Mouse (Mus musculus) forebrain, embryonic 13.5 days (tissue): Measurements from ENCODE around the gene Asic2. TPM values are rescaled to one million over a fixed set of nuclear protein-coding genes. Genes with fewer than 3 reads are reported as not detected.

Experiments used
- ATAC-seq: fragments of 200-750 bp; cut with Nextera tagmentation; 2 replicates; pipeline ENCODE4 v1.8.0; 2017
- H3K27ac ChIP-seq: fragments of 300-500 bp; sonication (generic); 2 replicates; pipeline ENCODE4 v1.5.1; 2015; ENCODE audit warnings: inconsistent platforms, mild to moderate bottlenecking, moderate library complexity
- H3K27me3 ChIP-seq: fragments of 300-500 bp; sonication (generic); 2 replicates; pipeline ENCODE4 v1.6.1; 2015; ENCODE audit warnings: mild to moderate bottlenecking, inconsistent platforms
- H3K36me3 ChIP-seq: fragments of 300-500 bp; sonication (generic); 2 replicates; pipeline ENCODE4 v1.6.1; 2015; ENCODE audit warnings: mild to moderate bottlenecking, inconsistent platforms; ENCODE audit not compliant: poor library complexity, severe bottlenecking
- H3K4me1 ChIP-seq: fragments of 300-500 bp; sonication (generic); 2 replicates; pipeline ENCODE4 v1.6.1; 2015; ENCODE audit warnings: inconsistent platforms
- H3K4me2 ChIP-seq: fragments of 300-500 bp; sonication (generic); 2 replicates; pipeline ENCODE4 v1.6.1; 2015; ENCODE audit warnings: inconsistent platforms, mild to moderate bottlenecking, moderate library complexity
- H3K4me3 ChIP-seq: fragments of 300-500 bp; sonication (generic); 2 replicates; pipeline ENCODE4 v1.5.1; 2015; ENCODE audit warnings: mild to moderate bottlenecking, inconsistent platforms
- H3K9ac ChIP-seq: fragments of 300-500 bp; sonication (generic); 2 replicates; pipeline ENCODE4 v1.6.1; 2015; ENCODE audit warnings: mild to moderate bottlenecking, inconsistent platforms
- H3K9me3 ChIP-seq: fragments of 300-500 bp; sonication (generic); replicated peaks from 2 replicates; pipeline ENCODE4 v1.6.1; 2016; ENCODE audit warnings: inconsistent platforms
- WGBS: fragments of 180-500 bp; shearing (Covaris S2); methylation state at CpG from one replicate; pipeline ENCODE4 v1.1.7; 2015; 5-methylcytosine and 5-hydroxymethylcytosine counted together
- polyA plus RNA-seq: library from polyadenylated mRNA; unstranded; fragments of >200 nt; fragmentation: Nextera tagmentation; extraction: Ambion mirVana; gene quantifications from 2 replicates; pipeline ENCODE4 v1.2.1, GENCODE M21; 2015

Gene Asic2
- polyA plus RNA-seq, 1 experiment from 2014 or later, result 2.3 TPM

DNA sequence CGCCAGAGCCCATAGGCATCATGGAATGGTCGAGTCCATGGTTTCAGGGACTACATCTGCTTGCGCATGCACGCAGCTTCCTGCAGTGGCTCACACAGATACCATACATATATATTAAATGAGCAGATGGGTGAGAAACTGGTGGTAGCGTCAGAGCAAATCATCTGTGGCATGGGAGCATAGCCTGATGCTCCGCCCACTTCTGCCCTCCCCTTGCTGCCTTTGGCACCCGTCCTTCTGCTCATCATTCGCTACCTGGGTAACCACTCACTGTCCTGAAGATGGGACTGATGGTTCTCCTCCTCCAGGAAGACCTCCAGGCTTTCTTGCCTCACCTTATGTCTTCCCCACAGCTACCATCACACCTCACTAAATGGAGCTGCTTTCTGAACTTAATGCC lies 995.0 kb downstream of the Asic2 start:
- H3K4me2 ChIP-seq, result no peak overlapping the region
- WGBS, result 94% methylated on average over 8 of the region's 8 CpGs
- H3K4me1 ChIP-seq, result no peaks in the 10 kb centered on the region
- H3K27me3 ChIP-seq, result no peaks in the 10 kb centered on the region
- H3K27ac ChIP-seq, result no peak overlapping the region
- no peaks in the 10 kb centered on the region for H3K9me3 ChIP-seq
- H3K4me3 ChIP-seq, result no peak overlapping the region
- no peak for ATAC-seq
- H3K36me3 ChIP-seq, result no peaks in the 10 kb centered on the region
- H3K9ac ChIP-seq, result no peak overlapping the region

GRCm38 (mm10) chr11:80967544-80967943 lies 1000.7 kb downstream of the Asic2 start:
- ATAC-seq, result no peak
- Histone ChIP-seq H3K27ac (no peak overlapping the region), H3K9me3 (no peaks in the 10 kb centered on the region), H3K4me2 (no peak overlapping the region), H3K4me3 (no peak overlapping the region), H3K9ac (no peak overlapping the region), H3K27me3 (no peaks in the 10 kb centered on the region), H3K36me3 (no peaks in the 10 kb centered on the region), H3K4me1 (no peaks in the 10 kb centered on the region)
- 56% methylated on average over 5 of the region's 5 CpGs for WGBS

DNA sequence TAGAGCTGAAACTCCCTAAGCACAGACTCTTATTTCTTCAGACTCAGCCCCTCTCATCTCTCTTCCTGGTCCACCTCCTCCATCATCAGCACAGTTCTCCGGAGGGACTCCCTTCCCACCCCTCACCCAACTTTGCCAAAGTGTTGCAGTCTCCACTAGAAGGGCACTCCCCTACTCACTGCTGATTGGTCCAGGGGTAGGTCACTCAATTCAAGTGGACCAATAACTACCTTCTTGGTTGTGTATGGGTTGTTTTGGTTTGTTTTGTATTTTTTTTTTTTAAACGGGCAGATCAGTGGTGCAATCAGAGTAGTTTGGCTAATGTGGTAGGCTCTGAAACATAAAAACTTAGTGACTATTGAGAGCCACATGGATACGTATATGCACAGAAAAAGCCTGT lies 1002.2 kb downstream of the Asic2 start:
- H3K9me3 ChIP-seq, result no peaks in the 10 kb centered on the region
- H3K27ac ChIP-seq, result no peak overlapping the region
- no peak overlapping the region for H3K4me2 ChIP-seq
- 46% methylated on average over 3 of the region's 3 CpGs for WGBS
- no peaks in the 10 kb centered on the region for H3K27me3 ChIP-seq
- no peaks in the 10 kb centered on the region for H3K36me3 ChIP-seq
- no peak for ATAC-seq
- no peak overlapping the region for H3K4me3 ChIP-seq
- no peak overlapping the region for H3K9ac ChIP-seq
- peaks cover 9% of the 10 kb centered on the region for H3K4me1 ChIP-seq

- WGBS, result 27% methylated on average over 1 of the region's 1 CpGs
- no peaks in the 10 kb centered on the region for H3K27me3 ChIP-seq
- peak; percentile 67; the same call in 1 of the 2 replicates for ATAC-seq
- peaks cover 21% of the 10 kb centered on the region for H3K4me1 ChIP-seq
- no peaks in the 10 kb centered on the region for H3K36me3 ChIP-seq
- no peak overlapping the region for H3K4me2 ChIP-seq
- no peak overlapping the region for H3K27ac ChIP-seq
- no peak overlapping the region for H3K4me3 ChIP-seq
- H3K9ac ChIP-seq, result no peak overlapping the region
- H3K9me3 ChIP-seq, result no peaks in the 10 kb centered on the region
Measured at GRCm38 (mm10) chr11:80961326-80961725, 1006.9 kb downstream of the Asic2 start.

GRCm38 (mm10) chr11:80958086-80958671 lies 1010.1 kb downstream of the Asic2 start:
- ATAC-seq, result no peak
- Histone ChIP-seq H3K36me3 (no peaks in the 10 kb centered on the region), H3K9ac (no peak overlapping the region; the same call in 1 of the 2 replicates), H3K4me3 (no peak overlapping the region), H3K9me3 (no peaks in the 10 kb centered on the region), H3K4me1 (peaks cover 21% of the 10 kb centered on the region), H3K27ac (no peak overlapping the region), H3K27me3 (no peaks in the 10 kb centered on the region), H3K4me2 (peak overlapping the region; percentile 12)
- 5% methylated on average over 16 of the region's 16 CpGs for WGBS

DNA sequence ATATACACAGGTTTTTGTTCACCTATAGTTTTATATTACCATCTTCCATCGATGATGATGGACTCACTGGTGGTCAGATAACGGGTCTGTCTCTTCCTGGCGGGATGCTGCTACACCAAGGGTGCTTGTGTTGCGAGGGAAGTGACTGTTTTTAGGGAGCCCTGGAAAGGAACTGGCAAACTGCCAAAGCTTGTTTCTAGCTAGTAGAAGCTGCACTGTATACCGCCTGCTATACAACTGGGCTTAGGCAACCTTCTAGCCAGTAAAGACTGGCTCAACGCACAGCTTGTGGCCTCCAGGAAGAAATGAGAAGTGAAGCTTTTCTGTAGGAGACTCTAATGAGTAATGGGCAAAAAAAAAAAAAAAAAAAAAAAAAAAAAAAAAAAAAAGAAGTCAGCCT lies 1012.3 kb downstream of the Asic2 start:
- Histone ChIP-seq H3K27me3 (no peaks in the 10 kb centered on the region), H3K9ac (no peak overlapping the region), H3K36me3 (no peaks in the 10 kb centered on the region), H3K4me3 (no peak overlapping the region), H3K4me2 (no peak overlapping the region), H3K4me1 (peaks cover 11% of the 10 kb centered on the region), H3K27ac (no peak overlapping the region), H3K9me3 (no peaks in the 10 kb centered on the region)
- ATAC-seq, result no peak
- WGBS, result 57% methylated on average over 6 of the region's 6 CpGs

DNA sequence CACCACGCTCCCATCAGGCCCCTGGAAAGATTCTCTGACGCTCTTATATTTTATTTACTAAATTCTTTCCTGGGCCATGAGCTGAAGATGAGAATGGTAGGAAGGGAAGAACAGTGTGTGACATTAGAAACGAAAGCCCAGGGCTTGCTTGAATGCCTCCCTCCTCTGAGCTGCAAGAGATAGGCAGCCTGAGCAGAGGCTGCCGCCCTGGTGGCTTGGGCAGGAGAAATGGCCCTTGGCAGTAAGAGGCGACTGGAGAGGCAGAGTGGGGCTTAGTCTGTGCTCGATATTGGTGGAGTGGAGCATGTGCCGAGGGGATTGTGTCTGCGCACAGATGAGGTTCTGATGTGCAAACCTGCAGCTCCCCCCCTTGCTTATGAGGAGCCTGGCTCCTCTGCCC lies 1014.1 kb downstream of the Asic2 start:
- Histone ChIP-seq H3K27me3 (no peaks in the 10 kb centered on the region), H3K4me3 (no peak overlapping the region), H3K27ac (no peak overlapping the region), H3K4me1 (peaks cover 8% of the 10 kb centered on the region), H3K9me3 (no peaks in the 10 kb centered on the region), H3K36me3 (no peaks in the 10 kb centered on the region), H3K4me2 (no peak overlapping the region), H3K9ac (no peak overlapping the region)
- whole genome bisulfite sequencing, result 86% methylated on average over 8 of the region's 8 CpGs
- no peak for ATAC-seq

DNA sequence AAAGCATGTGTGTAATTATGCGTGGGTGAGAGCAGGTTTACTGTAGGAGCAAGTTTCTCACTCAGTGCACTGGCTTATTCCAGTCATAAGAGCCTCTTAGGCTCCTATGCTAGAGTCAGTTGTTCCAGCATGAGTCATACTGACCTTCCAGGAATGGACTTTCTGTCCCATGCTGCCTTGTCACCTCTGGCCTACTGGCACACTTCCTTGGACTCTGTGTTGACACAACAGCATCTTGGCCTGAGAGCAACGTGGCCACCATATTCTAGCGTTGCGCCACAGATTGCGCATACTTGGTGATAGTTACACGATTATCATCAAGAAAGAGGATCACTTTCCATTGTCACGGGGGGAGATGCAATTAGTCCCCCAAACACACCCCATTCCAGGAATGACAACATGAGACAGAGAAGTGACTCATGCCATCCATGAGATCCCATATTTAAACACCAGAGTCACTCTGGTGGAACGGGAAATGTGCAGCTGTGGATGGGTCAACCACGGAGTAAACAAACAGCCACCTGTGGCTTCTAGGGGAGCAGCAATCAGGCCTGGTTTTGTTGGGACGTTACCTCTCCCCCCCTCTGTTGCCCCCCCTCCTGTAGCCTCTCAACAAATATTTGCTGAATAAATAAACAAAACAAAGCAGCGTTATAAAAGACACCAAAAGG lies 1019.1 kb downstream of the Asic2 start:
- WGBS, result 88% methylated on average over 11 of the region's 11 CpGs
- ATAC-seq, result no peak

GRCm38 (mm10) chr11:80948103-80948502 lies 1020.2 kb downstream of the Asic2 start:
- H3K9ac ChIP-seq, result no peak overlapping the region
- no peaks in the 10 kb centered on the region for H3K27me3 ChIP-seq
- ATAC-seq, result no peak
- no peaks in the 10 kb centered on the region for H3K36me3 ChIP-seq
- H3K27ac ChIP-seq, result no peak overlapping the region
- no peaks in the 10 kb centered on the region for H3K4me1 ChIP-seq
- no peaks in the 10 kb centered on the region for H3K9me3 ChIP-seq
- H3K4me3 ChIP-seq, result no peak overlapping the region
- 78% methylated on average over 2 of the region's 2 CpGs for WGBS
- no peak overlapping the region for H3K4me2 ChIP-seq

More for the DNA sequence above, 1019.1 kb downstream of the Asic2 start:
- Histone ChIP-seq H3K4me3 (no peak overlapping the region), H3K27ac (no peak overlapping the region), H3K9me3 (no peaks in the 10 kb centered on the region), H3K27me3 (no peaks in the 10 kb centered on the region), H3K4me2 (no peak overlapping the region), H3K4me1 (no peaks in the 10 kb centered on the region), H3K9ac (no peak overlapping the region), H3K36me3 (no peaks in the 10 kb centered on the region)

- Histone ChIP-seq H3K27ac (no peak overlapping the region), H3K36me3 (no peaks in the 10 kb centered on the region), H3K4me1 (no peaks in the 10 kb centered on the region), H3K9me3 (no peaks in the 10 kb centered on the region), H3K4me2 (no peak overlapping the region), H3K4me3 (no peak overlapping the region), H3K9ac (no peak overlapping the region), H3K27me3 (no peaks in the 10 kb centered on the region)
- WGBS, result 93% methylated on average over 6 of the region's 6 CpGs
- ATAC-seq, result no peak
Measured at GRCm38 (mm10) chr11:80946163-80946562, 1022.1 kb downstream of the Asic2 start.

GRCm38 (mm10) chr11:80923286-80923951 lies 1044.8 kb downstream of the Asic2 start:
- ATAC-seq, result no peak
- H3K4me2 ChIP-seq, result no peak overlapping the region
- H3K27me3 ChIP-seq, result no peaks in the 10 kb centered on the region
- H3K9me3 ChIP-seq, result no peaks in the 10 kb centered on the region
- H3K4me1 ChIP-seq, result no peaks in the 10 kb centered on the region
- H3K27ac ChIP-seq, result no peak overlapping the region
- WGBS, result 88% methylated on average over 19 of the region's 19 CpGs
- H3K9ac ChIP-seq, result no peak overlapping the region
- no peaks in the 10 kb centered on the region for H3K36me3 ChIP-seq
- H3K4me3 ChIP-seq, result no peak overlapping the region

DNA sequence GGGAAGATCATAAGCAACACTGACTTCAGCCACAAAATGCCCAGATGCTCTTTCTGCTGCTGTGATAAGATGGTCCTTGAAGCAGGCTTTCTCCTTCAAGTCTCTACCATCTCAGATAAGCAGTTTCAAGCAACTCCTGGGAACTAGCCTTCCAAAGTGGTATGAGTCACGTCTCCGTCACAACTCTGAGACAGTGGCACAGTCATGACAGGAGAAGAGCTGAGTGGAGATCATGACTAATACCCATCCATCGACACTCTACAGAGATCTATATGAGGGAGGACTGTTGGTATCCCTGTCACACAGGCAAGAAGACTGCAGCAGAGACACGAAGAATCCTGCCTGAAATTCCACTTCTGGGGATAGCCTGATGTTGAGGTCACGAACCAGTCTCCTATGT lies 1049.9 kb downstream of the Asic2 start:
- H3K4me3 ChIP-seq, result no peak overlapping the region
- 88% methylated on average over 5 of the region's 5 CpGs for WGBS
- H3K36me3 ChIP-seq, result no peaks in the 10 kb centered on the region

More for the DNA sequence above, 1049.9 kb downstream of the Asic2 start:
- no peak for ATAC-seq
- no peak overlapping the region for H3K4me2 ChIP-seq
- no peak overlapping the region for H3K27ac ChIP-seq
- H3K27me3 ChIP-seq, result no peaks in the 10 kb centered on the region
- H3K9ac ChIP-seq, result no peak overlapping the region
- no peaks in the 10 kb centered on the region for H3K4me1 ChIP-seq
- H3K9me3 ChIP-seq, result 0 out of 2 replicates have a peak, but pooled peaks cover 3% of the 10 kb centered on the region
